ENCODE assay signal across 9 mouse cellular contexts in the genomic region with DNA sequence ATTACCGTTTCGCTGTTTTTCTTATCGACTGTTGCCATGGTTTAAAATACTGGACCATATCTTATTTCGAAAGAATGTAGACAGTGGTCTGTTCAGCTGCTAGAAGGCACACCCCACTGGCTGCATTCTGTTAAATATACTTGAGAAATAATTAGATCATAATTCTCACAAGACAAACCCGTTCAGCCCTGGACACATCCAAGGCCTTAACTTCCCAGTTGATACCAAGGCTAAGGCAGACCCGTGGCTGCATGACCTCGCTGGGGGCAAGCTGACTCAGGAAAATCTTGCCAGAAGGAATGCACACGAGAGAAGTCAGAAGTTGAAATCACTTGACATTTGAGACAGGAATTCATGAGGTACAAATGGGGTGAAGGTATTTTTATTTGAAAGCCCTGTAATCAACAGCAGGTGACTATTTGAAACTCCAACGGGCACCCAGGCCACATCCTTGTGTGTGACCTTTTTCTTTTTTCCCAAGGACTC. TPM values are rescaled to one million over a fixed set of nuclear protein-coding genes. Genes with fewer than 3 reads are reported as not detected.
DNase-seq lines count a peak whose midpoint lies in the region; ATAC-seq and TF ChIP-seq lines count a peak whose summit lies in the region.
"Had no signal": no experiment of that assay in that cellular context is flagged by ENCODE, and none has a peak within 500 bp of the region (broad histone marks: within the 10 kb centered on the region; RNA-seq: fewer than 3 reads in every experiment).

No protein-coding gene starts in this region.

- H3K4me2 ChIP-seq in intestine, embryonic 14.5 days (ENCODE audit: low read length): no peak overlapping the region
- H3K4me2 ChIP-seq in intestine, postnatal 0 days (replicated peaks; ENCODE audit: low read depth): no peak overlapping the region
- H3K4me2 ChIP-seq in embryonic facial prominence, embryonic 14.5 days (ENCODE audit: low read depth, low read length): peak overlapping the region; percentile 11; the same call in 1 of the 2 replicates
- no peak overlapping the region for H3K4me2 ChIP-seq in limb, embryonic 14.5 days (replicated peaks; ENCODE audit: low read depth, low read length, severe bottlenecking)

- H3K27me3 ChIP-seq in intestine, embryonic 14.5 days (replicated peaks; ENCODE audit: control insufficient read depth, insufficient read depth, low read length): no peaks in the 10 kb centered on the region
- H3K27me3 ChIP-seq in intestine, postnatal 0 days (replicated peaks; ENCODE audit: control insufficient read depth, insufficient read depth, low read length): no peaks in the 10 kb centered on the region
- H3K27me3 ChIP-seq in embryonic facial prominence, embryonic 14.5 days (replicated peaks; ENCODE audit: control insufficient read depth, insufficient read depth, low read length): no peaks in the 10 kb centered on the region
- no peaks in the 10 kb centered on the region for H3K27me3 ChIP-seq in limb, embryonic 14.5 days (ENCODE audit: control insufficient read depth, insufficient read depth, low read length)

- no peaks in the 10 kb centered on the region for H3K36me3 ChIP-seq in intestine, embryonic 14.5 days (ENCODE audit: control insufficient read depth, insufficient read depth, low read length)
- no peaks in the 10 kb centered on the region for H3K36me3 ChIP-seq in intestine, postnatal 0 days (ENCODE audit: control insufficient read depth, insufficient read depth)
- peaks cover 3% of the 10 kb centered on the region; the same call in 1 of the 2 replicates for H3K36me3 ChIP-seq in embryonic facial prominence, embryonic 14.5 days (ENCODE audit: control insufficient read depth, insufficient read depth, low read length)
- peaks cover 3% of the 10 kb centered on the region; the same call in 1 of the 2 replicates for H3K36me3 ChIP-seq in limb, embryonic 14.5 days (ENCODE audit: control insufficient read depth, insufficient read depth, low read length)

- DNase-seq in intestine, embryonic 14.5 days (ENCODE audit: low spot score): no peak
- DNase-seq in adrenal gland, adult 2 months: peak; percentile 81
- DNase-seq in embryonic facial prominence, embryonic 14.5 days (ENCODE audit: low spot score): peak; percentile 83
- peak; percentile 77 for DNase-seq in limb, embryonic 14.5 days (ENCODE audit: low spot score)
- DNase-seq in cerebellum, postnatal 4 days (ENCODE audit: low spot score in 2 of 2): no peak
- no peak for DNase-seq in thymus, postnatal 10 days (ENCODE audit: low spot score in 2 of 2)
- no peak for DNase-seq in cerebellum, adult 9-10 months
- DNase-seq: cerebellum, adult 18-20 months had no signal

- peaks cover 18% of the 10 kb centered on the region for H3K4me1 ChIP-seq in intestine, embryonic 14.5 days (replicated peaks; ENCODE audit: control insufficient read depth, insufficient read depth, low read length)
- no peaks in the 10 kb centered on the region for H3K4me1 ChIP-seq in intestine, postnatal 0 days (replicated peaks; ENCODE audit: control insufficient read depth, insufficient read depth, low read length)
- peaks cover 24% of the 10 kb centered on the region for H3K4me1 ChIP-seq in embryonic facial prominence, embryonic 14.5 days (ENCODE audit: control insufficient read depth, insufficient read depth, low read length)
- peaks cover 20% of the 10 kb centered on the region for H3K4me1 ChIP-seq in limb, embryonic 14.5 days (ENCODE audit: control insufficient read depth, insufficient read depth, low read length)

- no peak overlapping the region for H3K9ac ChIP-seq in intestine, embryonic 14.5 days (ENCODE audit: low read length)
- no peak overlapping the region for H3K9ac ChIP-seq in intestine, postnatal 0 days (ENCODE audit: low read depth, low read length)
- no peak overlapping the region for H3K9ac ChIP-seq in embryonic facial prominence, embryonic 14.5 days (ENCODE audit: low read depth, low read length)
- H3K9ac ChIP-seq in limb, embryonic 14.5 days (ENCODE audit: low read depth, low read length, severe bottlenecking): no peak overlapping the region

- no peak for TF ChIP-seq POLR2A in limb, embryonic 14.5 days (IDR thresholded peaks at IDR 0.05; ENCODE audit: borderline replicate concordance, extremely low read depth, insufficient read depth, insufficient read length)

- H3K4me3 ChIP-seq in intestine, embryonic 14.5 days (ENCODE audit: low read depth, low read length): no peak overlapping the region
- no peak overlapping the region for H3K4me3 ChIP-seq in intestine, postnatal 0 days (ENCODE audit: low read depth, low read length)
- no peak overlapping the region for H3K4me3 ChIP-seq in embryonic facial prominence, embryonic 14.5 days (ENCODE audit: low read depth, low read length)
- H3K4me3 ChIP-seq in limb, embryonic 14.5 days (replicated peaks; ENCODE audit: low read length): no peak overlapping the region

- no peaks in the 10 kb centered on the region for H3K9me3 ChIP-seq in intestine, embryonic 14.5 days (ENCODE audit: control insufficient read depth, low read length)
- H3K9me3 ChIP-seq in intestine, postnatal 0 days (ENCODE audit: control insufficient read depth): no peaks in the 10 kb centered on the region
- no peaks in the 10 kb centered on the region for H3K9me3 ChIP-seq in embryonic facial prominence, embryonic 14.5 days (ENCODE audit: control insufficient read depth, low read length)
- H3K9me3 ChIP-seq in limb, embryonic 14.5 days (ENCODE audit: control insufficient read depth, low read length): no peaks in the 10 kb centered on the region

- 32% methylated on average over 9 of the region's 9 CpGs for WGBS in intestine, embryonic 14.5 days
- WGBS in intestine, postnatal 0 days: 33% methylated on average over 9 of the region's 9 CpGs
- 12% methylated on average over 9 of the region's 9 CpGs for WGBS in embryonic facial prominence, embryonic 14.5 days
- 8% methylated on average over 9 of the region's 9 CpGs for WGBS in limb, embryonic 14.5 days

- ATAC-seq in intestine, embryonic 14.5 days (replicated peaks; ENCODE audit: low FRiP score, low TSS enrichment, low read depth): no peak
- ATAC-seq in intestine, postnatal 0 days: no peak
- ATAC-seq in embryonic facial prominence, embryonic 14.5 days (ENCODE audit: low read depth): peak; percentile 59; the same call in 1 of the 2 replicates
- ATAC-seq in limb, embryonic 14.5 days (ENCODE audit: low FRiP score, low read depth): peak; percentile 74

- H3K27ac ChIP-seq in intestine, embryonic 14.5 days (ENCODE audit: low read depth): peak overlapping the region; percentile 43
- H3K27ac ChIP-seq in intestine, postnatal 0 days (ENCODE audit: low read depth, low read length): no peak overlapping the region
- peak overlapping the region; percentile 80 for H3K27ac ChIP-seq in embryonic facial prominence, embryonic 14.5 days (replicated peaks; ENCODE audit: low read depth, low read length)
- peak overlapping the region; percentile 90 for H3K27ac ChIP-seq in limb, embryonic 14.5 days (replicated peaks; ENCODE audit: low read depth, low read length)

- TF ChIP-seq CTCF in intestine, postnatal 0 days (IDR thresholded peaks at IDR 0.05; ENCODE audit: low read depth): no peak

RNA-seq across cellular contexts. Expression of gene Tubd1, which starts 25.5 kb away (rescaled TPM):
- 9.9 and 10.6 TPM in 2 replicates for polyA plus RNA-seq in intestine, embryonic 14.5 days (2014; fragmentation: Nextera tagmentation; extraction: Ambion mirVana)
- 4.7 and 5.9 TPM in 2 replicates for polyA plus RNA-seq in intestine, postnatal 0 days (2015; fragmentation: Nextera tagmentation; extraction: Ambion mirVana)
- 1 to 10 TPM; 6.6 to 8.1 TPM for total RNA-seq in adrenal gland, adult 2 months (2021)
- polyA plus RNA-seq in adrenal gland, adult 2 months (2012; rRNA removed): 1.2 and 1.7 TPM in 2 replicates
- polyA plus RNA-seq in embryonic facial prominence, embryonic 14.5 days (2014; fragmentation: Nextera tagmentation; extraction: Ambion mirVana): 10.8 and 12.7 TPM in 2 replicates
- 7.1 and 7.6 TPM in 2 replicates for polyA plus RNA-seq in limb, embryonic 14.5 days (2012; rRNA removed)
- 10.1 and 10.5 TPM in 2 replicates for polyA plus RNA-seq in limb, embryonic 14.5 days (2014; fragmentation: Nextera tagmentation; extraction: Ambion mirVana)

RNA-seq across cellular contexts. Expression of gene Rps6kb1, which starts 25.7 kb away (rescaled TPM):
- 50.7 and 58.0 TPM in 2 replicates for polyA plus RNA-seq in intestine, embryonic 14.5 days (2014; fragmentation: Nextera tagmentation; extraction: Ambion mirVana)
- polyA plus RNA-seq in intestine, postnatal 0 days (2015; fragmentation: Nextera tagmentation; extraction: Ambion mirVana): 37.9 and 39.9 TPM in 2 replicates
- 10 to 100 TPM; 38.1 to 39.8 TPM for total RNA-seq in adrenal gland, adult 2 months (2021)
- polyA plus RNA-seq in adrenal gland, adult 2 months (2012; rRNA removed): 3.3 and 4.0 TPM in 2 replicates
- 60.5 and 66.1 TPM in 2 replicates for polyA plus RNA-seq in embryonic facial prominence, embryonic 14.5 days (2014; fragmentation: Nextera tagmentation; extraction: Ambion mirVana)
- polyA plus RNA-seq in limb, embryonic 14.5 days (2012; rRNA removed): 26.6 and 33.5 TPM in 2 replicates
- polyA plus RNA-seq in limb, embryonic 14.5 days (2014; fragmentation: Nextera tagmentation; extraction: Ambion mirVana): 59.4 and 73.1 TPM in 2 replicates

Comparison
In these comparisons a context has a peak if more than half of its experiments do, and no peak if none do; other contexts are left out.
1. ATAC-seq: peak in embryonic facial prominence, embryonic 14.5 days (single experiment) and limb, embryonic 14.5 days (single experiment); none in intestine, embryonic 14.5 days (single experiment) and intestine, postnatal 0 days (single experiment).
2. DNase-seq: peak in adrenal gland, adult 2 months (single experiment), embryonic facial prominence, embryonic 14.5 days (single experiment) and limb, embryonic 14.5 days (single experiment); none in intestine, embryonic 14.5 days (single experiment), cerebellum, postnatal 4 days (0 of 2), thymus, postnatal 10 days (0 of 2) and cerebellum, adult 9-10 months (single experiment).